Comparison of ENCODE assay signal across 15 mouse cellular contexts in genomic region chr4:152710339-152710738, GRCm38 (mm10).
"Had no signal": no experiment of that assay in that cellular context is flagged by ENCODE, and none has a peak within 500 bp of the region (broad histone marks: within the 10 kb centered on the region; RNA-seq: fewer than 3 reads in every experiment).

No protein-coding gene starts in this region.

- H3K36me3 ChIP-seq: kidney, embryonic 15.5 days; lung, embryonic 15.5 days; midbrain, embryonic 12.5 days had no signal

- H3K9ac ChIP-seq: kidney, embryonic 15.5 days; liver, embryonic 14.5 days; lung, embryonic 15.5 days; midbrain, embryonic 12.5 days had no signal

- H3K4me3 ChIP-seq: kidney, embryonic 15.5 days; left cerebral cortex, adult 2 months; lung, embryonic 15.5 days; midbrain, embryonic 12.5 days had no signal

- DNase-seq: kidney, adult 8-10 months; kidney, postnatal 10 days; kidney, postnatal 36 days; layer of hippocampus, postnatal 36 days; lung, adult 18-20 months; lung, postnatal 10 days; lung, postnatal 36 days; thymus, adult 18-20 months; thymus, postnatal 36 days had no signal

- ATAC-seq: midbrain, embryonic 16.5 days had no signal

- H3K27me3 ChIP-seq: kidney, embryonic 15.5 days; lung, embryonic 15.5 days; midbrain, embryonic 12.5 days had no signal

- H3K4me2 ChIP-seq: kidney, embryonic 15.5 days; lung, embryonic 15.5 days; midbrain, embryonic 12.5 days had no signal

- H3K27ac ChIP-seq: kidney, embryonic 15.5 days; left cerebral cortex, adult 2 months; liver, embryonic 14.5 days; lung, embryonic 15.5 days; midbrain, embryonic 12.5 days had no signal

- H3K4me1 ChIP-seq: kidney, embryonic 15.5 days; lung, embryonic 15.5 days; midbrain, embryonic 12.5 days had no signal

- H3K9me3 ChIP-seq: lung, embryonic 15.5 days; midbrain, embryonic 12.5 days had no signal
